Mouse (Mus musculus) heart, postnatal 4 days (tissue): ENCODE measurements at regions not wholly inside any gene's neighbourhood (a gene's known extent, or its start where the extent isn't known, plus 50 kb on each side); places are given as distances from the start of the nearest gene placed in this dataset.

Source experiments
- DNase-seq: peaks from one replicate; pipeline ENCODE4 v3.0.0; 2021

- DNase-seq = no peak
Observed at GRCm38 (mm10) chr3:52499581-52499980, 231.4 kb downstream of the Foxo1 start.

- DNase-seq = no peak
Observed at GRCm38 (mm10) chr3:52498506-52499228, 230.5 kb downstream of the Foxo1 start.

DNA sequence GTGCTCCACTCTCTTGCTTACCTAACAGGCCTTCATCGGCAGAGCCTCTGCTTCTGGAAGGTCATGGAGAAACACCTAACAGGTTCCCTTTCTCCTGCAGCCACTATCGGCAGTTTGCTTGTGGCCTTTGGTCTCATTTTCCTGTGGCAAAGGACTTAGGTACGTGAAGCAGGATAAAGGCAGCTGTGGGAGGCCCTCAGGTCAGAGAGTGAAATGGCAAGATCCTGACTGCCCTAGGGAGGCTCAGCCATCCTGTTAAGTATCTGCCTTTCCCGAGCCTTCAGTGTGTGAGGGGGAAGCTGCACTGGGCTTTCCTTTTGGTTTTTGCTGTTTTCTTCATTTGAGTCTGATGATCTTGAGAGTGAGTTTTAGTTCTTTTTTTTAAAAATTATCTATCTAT is 228.8 kb downstream of the Foxo1 start:
- no peak for DNase-seq

- no peak for DNase-seq
Observed at GRCm38 (mm10) chr3:52495401-52495800, 227.3 kb downstream of the Foxo1 start.

DNA sequence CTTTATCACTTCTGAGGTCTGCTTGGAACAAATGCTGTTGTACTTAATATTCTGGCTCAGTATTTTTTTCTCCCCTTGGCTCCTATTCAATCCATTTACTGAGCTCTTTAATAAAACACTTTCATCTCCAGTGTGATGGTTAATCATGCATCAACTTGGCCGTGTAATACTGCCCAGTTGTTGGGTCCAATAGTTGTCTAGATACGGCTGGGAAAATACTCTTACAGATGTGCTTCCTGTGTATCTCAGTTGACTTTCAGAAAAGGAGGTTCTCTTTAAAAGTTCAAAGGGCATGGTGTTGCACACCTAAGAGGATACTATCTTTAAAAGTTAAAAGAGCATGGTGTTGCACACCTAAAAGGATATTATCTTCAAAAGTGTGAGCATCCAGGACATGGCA is 226.8 kb downstream of the Foxo1 start:
- DNase-seq = no peak

DNA sequence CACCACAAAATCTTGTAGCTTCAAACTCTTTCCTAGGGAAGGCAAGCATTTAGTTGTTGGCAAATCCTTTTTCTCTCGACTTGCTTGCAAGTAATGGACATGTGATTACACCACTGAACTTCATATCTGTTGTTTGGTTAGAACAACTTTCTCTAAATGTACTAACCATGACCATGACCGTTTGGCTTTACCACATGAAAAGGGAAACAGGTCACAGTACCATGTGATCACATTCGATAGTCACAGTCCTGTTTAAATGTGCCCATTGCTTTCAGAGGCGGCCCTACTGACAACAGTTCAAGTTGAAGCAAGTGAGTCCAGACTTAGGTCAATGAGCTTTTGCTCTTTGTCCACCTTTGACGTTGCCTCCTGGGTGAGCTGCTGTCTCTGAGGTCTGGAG is 211.1 kb downstream of the Foxo1 start:
- DNase-seq = no peak

DNA sequence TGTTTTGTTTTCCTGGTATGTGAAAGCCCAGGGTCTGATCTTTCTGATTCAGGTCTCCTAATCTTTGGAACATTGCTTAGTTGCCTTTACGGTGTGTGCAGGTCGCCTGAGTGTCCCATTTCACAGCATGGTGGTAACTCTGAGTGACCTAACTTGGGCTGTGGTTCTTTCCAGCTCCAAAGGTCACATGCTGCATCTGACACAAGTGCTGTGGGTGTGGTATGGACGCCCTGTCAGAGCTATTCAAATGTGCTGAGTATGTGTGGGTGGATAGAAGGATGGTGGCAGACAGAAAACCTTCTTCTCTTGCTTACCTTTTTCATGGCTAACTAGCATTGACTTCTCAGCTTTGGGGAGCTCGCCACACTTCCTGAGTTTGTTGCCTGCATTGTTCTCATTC is 201.8 kb downstream of the Foxo1 start:
- no peak for DNase-seq

GRCm38 (mm10) chr3:52469397-52469796 is 201.3 kb downstream of the Foxo1 start:
- no peak for DNase-seq

GRCm38 (mm10) chr3:52468326-52468725 is 200.2 kb downstream of the Foxo1 start:
- no peak for DNase-seq

GRCm38 (mm10) chr3:52467876-52468275 is 199.7 kb downstream of the Foxo1 start:
- DNase-seq = no peak

DNA sequence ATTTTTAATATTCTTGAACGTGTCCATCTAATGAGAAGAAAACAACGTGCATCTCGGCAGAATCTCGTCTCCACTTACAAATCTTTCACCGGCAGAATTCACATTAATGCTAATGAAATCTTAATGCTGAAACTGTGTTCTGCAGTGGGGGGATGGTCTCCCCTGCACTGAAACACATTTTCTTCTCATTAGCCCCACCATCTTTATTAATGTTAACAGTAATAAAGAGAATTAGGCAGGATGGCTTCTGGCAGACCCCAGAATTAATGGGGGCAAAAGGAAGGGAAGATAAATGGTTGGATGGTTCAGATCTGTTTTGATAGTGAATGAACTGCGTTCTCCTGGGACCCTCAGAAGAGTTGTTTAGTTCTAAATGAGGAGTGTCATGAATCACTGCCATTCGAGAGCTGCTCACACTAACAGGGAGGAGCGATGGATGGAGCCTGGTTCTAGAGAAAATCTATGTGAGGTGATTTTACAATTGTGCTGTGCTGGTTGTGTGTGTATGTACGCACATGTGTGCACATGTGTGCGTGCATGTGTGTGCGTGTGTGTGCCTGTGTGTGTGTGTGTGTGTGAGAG is 198.9 kb downstream of the Foxo1 start:
- DNase-seq = no peak

GRCm38 (mm10) chr3:52466571-52466970 is 198.4 kb downstream of the Foxo1 start:
- DNase-seq = no peak

DNA sequence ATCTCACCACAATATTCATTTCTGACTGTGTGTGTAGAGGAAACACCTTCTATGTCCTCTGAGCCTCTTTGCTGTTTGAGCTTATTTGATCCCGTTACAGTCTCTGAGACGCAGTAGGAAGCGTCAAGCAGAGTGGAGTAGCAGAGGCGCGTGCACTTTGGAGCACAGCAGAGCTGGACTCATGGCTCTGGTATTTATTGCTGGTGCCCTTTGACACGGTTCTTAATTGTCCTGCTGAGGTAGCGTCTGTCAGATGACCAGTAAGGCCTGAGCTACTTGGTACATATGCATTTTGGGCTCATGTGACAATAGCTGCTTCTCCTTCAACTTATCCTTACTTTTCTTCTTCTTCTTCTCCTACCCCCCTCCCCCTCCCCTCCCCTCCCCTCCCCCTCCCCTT is 195.8 kb downstream of the Foxo1 start:
- no peak for DNase-seq

GRCm38 (mm10) chr3:52454955-52455354 is 186.8 kb downstream of the Foxo1 start:
- no peak for DNase-seq

- no peak for DNase-seq
Observed at GRCm38 (mm10) chr3:52453041-52453440, 184.9 kb downstream of the Foxo1 start.

- peak; percentile 77 for DNase-seq
Observed at GRCm38 (mm10) chr3:52452345-52452744, 184.2 kb downstream of the Foxo1 start.

DNA sequence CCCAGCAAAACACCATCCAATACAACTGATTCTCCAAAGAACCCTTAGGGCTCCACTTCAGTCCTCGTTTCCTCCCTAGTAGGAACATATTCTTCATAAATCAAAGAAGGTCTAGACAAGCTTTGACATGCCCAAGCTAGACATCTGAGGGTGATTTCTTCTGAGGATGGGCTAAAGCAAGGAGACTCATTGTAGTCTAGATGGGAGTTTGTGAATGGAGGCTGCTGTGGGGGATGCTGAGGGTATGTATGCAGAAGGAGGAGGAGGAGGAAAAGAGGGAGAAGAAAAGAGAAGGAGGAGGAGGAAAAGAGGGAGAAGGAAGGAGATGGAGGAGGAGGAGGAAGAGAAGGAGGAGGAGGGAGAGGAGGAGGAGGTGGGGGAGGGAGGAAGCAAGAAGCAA is 178.9 kb downstream of the Foxo1 start:
- DNase-seq = no peak

DNA sequence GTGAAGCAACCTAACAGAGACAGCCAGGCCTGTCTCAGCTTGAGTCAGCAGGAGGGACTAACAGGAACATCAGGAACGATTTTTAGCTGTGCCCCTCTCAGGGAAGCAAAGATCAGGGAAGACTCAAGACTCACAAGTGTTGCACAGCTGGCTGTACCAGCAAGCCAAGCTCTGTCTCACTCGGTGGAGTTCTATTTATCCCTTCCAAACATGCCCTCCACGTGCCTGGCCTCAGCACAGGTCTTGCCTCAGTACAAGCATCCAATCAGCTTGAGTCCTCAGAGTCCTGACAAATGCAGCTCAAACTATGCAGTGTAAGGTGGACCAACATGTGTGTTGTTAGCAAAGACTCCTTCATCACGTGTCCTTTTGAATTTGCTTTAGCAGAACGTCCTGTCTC is 178.4 kb downstream of the Foxo1 start:
- no peak for DNase-seq

DNA sequence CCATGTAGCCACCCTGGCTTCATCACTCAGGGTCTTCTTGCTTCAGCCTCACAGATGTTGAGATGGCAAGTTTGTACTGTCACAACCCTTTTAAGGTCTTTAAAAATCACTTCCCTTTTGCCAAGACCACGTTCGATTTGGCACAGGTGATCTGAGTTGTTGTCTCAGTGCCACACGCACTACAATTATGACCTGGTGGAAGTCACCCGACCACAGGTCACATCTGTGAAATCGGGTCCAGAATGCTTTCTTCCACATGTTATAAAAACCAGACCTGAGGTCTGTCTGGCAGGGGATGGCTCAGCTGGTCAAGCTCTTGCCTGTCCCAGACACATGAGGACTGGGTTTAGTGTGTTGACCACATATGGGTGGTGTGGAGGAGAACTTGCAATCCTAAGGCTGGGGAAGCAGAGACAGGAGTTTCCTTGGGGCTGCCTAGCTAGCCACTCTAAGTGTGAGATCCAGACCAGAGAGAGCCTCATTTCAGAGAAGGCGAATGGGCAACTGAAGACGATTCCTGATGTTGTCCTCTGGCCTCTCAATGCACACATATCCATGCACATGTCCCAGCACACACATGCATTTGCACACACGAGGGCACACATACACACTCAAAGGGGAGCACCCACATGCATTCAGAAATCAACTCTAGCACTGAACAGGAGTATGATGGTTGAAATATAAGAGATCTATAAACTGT is 176.4 kb downstream of the Foxo1 start:
- DNase-seq = no peak

- peak; percentile 72 for DNase-seq
Observed at GRCm38 (mm10) chr3:52443856-52444255, 175.7 kb downstream of the Foxo1 start.

DNA sequence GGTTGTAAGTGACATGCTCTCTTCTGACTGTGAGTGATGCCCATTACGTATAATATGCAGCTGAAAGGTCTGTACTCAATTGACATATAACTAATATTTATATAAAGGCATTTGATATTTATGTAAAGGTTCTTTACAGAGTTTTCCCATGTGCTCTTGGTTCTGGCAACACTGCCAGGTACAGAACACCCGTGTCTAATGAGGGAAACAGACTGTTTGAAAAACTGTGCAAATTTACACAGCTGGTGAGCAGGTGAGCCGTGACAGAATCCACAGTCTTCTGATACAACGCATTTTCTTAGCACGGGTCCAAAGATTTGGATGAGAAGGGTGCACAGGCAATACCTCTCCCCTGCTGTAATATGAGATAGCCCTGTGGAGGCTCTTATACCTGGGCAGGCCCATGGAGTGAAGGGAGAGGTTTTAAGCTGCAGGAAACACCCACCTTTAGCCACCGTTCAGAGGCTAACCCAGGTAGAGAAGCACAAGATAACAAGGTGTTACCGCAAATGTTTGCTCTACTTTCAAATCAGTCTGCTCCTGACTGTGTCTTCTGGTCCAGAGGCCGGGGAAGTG is 161.0 kb downstream of the Foxo1 start:
- no peak for DNase-seq

DNA sequence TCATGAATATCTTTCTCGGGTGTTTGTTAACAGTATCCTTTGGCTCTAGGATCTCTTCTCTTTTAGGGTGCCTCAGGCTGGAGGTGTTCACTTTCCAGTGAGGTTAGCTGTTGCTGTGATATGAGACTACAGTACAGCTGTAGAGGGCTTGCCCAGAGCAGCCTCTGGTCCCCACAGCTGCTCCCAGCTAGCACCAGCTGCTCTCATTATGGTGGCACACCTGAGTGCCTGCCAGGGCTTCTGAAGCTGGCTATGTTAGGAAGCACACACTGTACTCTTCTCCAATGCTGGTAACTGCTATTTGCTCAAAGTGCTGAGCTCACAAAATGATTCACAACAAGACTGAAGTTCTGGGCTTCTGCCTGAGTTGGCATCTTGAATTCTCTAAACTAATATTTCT is 154.7 kb downstream of the Foxo1 start:
- no peak for DNase-seq

- no peak for DNase-seq
Observed at GRCm38 (mm10) chr3:52416261-52416660, 148.1 kb downstream of the Foxo1 start.

DNA sequence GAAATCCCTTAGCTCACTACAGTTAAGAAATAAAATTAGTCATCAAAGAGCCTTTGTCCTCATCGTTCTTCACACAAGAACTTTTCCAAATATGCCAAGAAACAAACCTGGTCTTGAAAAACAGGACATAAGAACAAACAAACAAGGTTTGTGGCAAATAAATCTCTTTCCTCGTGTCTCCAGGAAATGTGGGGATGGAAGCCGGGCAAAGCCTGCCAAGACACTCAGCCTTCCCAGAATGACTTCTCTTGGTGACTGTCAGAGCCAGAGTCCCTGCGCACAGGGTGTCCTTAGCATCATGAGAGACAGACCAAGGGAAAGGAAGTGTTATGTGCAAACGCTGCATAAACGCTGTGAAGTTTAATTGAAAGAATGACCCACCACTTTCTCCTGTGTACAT is 147.2 kb downstream of the Foxo1 start:
- no peak for DNase-seq
